Comparison of ENCODE assay signal across 12 mouse cellular contexts in the genomic region with DNA sequence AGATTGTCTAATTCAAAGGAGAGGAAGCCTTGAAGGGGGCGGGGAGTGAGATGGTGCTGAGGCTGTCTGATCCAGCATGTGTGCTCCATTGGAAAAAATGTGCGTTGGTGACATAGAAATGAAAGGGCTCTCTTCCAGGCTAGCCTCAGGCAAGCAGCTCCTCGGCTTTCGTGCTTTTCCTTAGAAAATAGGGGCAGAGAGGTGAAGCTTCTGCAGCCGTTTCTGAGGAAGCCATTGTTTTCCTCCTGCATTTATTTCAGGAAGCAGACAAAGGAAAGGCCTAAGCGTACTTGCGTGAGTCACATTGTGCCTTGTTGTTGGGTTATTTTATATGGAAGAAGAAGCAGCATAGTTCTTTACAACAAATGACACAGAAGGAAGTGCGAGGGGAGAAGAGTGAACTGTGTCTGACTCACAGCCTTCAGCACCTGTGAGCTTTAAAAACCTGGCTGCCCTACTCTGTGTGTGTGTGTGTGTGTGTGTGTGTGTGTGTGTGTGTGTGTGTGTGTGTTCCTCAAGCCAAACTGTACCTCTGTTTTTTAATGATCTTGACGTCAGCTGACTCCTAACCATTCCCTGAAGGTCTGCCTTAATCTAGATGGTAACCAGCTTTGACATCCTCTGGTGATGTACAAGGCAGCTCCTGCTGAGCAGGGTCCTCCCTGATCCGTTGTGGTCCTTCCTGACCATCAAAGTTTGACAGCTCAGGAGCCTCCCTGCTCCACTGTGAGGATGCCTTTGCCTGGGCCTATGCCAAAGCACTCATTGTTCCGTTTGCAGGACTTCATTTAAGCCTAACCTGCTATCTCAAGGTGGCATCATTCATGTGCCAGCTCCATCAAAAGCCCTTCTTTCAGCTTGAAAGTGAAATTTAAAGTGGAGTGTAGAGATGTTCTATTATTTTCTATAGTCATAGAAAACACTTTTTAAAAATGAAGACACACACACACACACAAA.
A peak's percentile ranks its signal among the peaks of the same experiment; 100 is the strongest.
DNase-seq lines count a peak whose midpoint lies in the region; ATAC-seq and TF ChIP-seq lines count a peak whose summit lies in the region.
"Had no signal": no experiment of that assay in that cellular context is flagged by ENCODE, and none has a peak within 500 bp of the region (broad histone marks: within the 10 kb centered on the region; RNA-seq: fewer than 3 reads in every experiment).

No protein-coding gene starts in this region.

- no peaks in the 10 kb centered on the region for H3K27me3 ChIP-seq in lung, postnatal 0 days (replicated peaks; ENCODE audit: insufficient read depth, low read length)
- H3K27me3 ChIP-seq in hindbrain, embryonic 12.5 days: no peaks in the 10 kb centered on the region
- H3K27me3 ChIP-seq: lung, embryonic 15.5 days had no signal

- ATAC-seq in lung, postnatal 0 days: no peak; the same call in 1 of the 2 replicates
- peak; percentile 46; the same call in 1 of the 2 replicates for ATAC-seq in hindbrain, embryonic 12.5 days (ENCODE audit: low FRiP score)

- TF ChIP-seq POLR2A in olfactory bulb, adult 2 months (IDR thresholded peaks at IDR 0.05; ENCODE audit: insufficient read depth, low read depth, low read length): no peak

- H3K9me3 ChIP-seq in lung, postnatal 0 days (ENCODE audit: low read length): no peaks in the 10 kb centered on the region
- no peaks in the 10 kb centered on the region; the same call in 1 of the 2 replicates for H3K9me3 ChIP-seq in hindbrain, embryonic 12.5 days (replicated peaks)
- H3K9me3 ChIP-seq: lung, embryonic 15.5 days had no signal

- peak; percentile 10 for DNase-seq in lung, postnatal 0 days (ENCODE audit: low spot score)
- no peak for DNase-seq in lung, postnatal 36 days
- peak; percentile 43 for DNase-seq in embryo, embryonic 11 days
- DNase-seq in spleen, postnatal 4 days (ENCODE audit: low spot score in 2 of 2): no peak
- DNase-seq in layer of hippocampus, adult 9-11 months: no peak
- DNase-seq in natural killer cell, adult 2 months (ENCODE audit: low spot score in 2 of 2): no peak
- DNase-seq: gastrocnemius, adult 2 months; heart, postnatal 14 days; thymus, postnatal 25 days had no signal

- no peak overlapping the region for H3K27ac ChIP-seq in lung, postnatal 0 days (ENCODE audit: low read length)
- peak overlapping the region; percentile 73 for H3K27ac ChIP-seq in hindbrain, embryonic 12.5 days
- H3K27ac ChIP-seq in olfactory bulb, adult 2 months (ENCODE audit: insufficient read depth, low read depth, low read length): peak overlapping the region; percentile 90
- H3K27ac ChIP-seq: gastrocnemius, adult 2 months; lung, embryonic 15.5 days had no signal

- H3K4me3 ChIP-seq in lung, postnatal 0 days (ENCODE audit: low read depth, low read length): no peak overlapping the region
- H3K4me3 ChIP-seq in hindbrain, embryonic 12.5 days: no peak overlapping the region
- H3K4me3 ChIP-seq in olfactory bulb, adult 2 months (ENCODE audit: insufficient read depth, low read depth, low read length): no peak overlapping the region
- H3K4me3 ChIP-seq: gastrocnemius, adult 2 months; lung, embryonic 15.5 days had no signal

- no peaks in the 10 kb centered on the region for H3K36me3 ChIP-seq in lung, postnatal 0 days (ENCODE audit: insufficient read depth, low read length)
- no peaks in the 10 kb centered on the region for H3K36me3 ChIP-seq in hindbrain, embryonic 12.5 days
- H3K36me3 ChIP-seq: lung, embryonic 15.5 days had no signal

- no peaks in the 10 kb centered on the region for H3K4me1 ChIP-seq in lung, postnatal 0 days (ENCODE audit: insufficient read depth, low read depth, low read length)
- H3K4me1 ChIP-seq in hindbrain, embryonic 12.5 days: peaks cover 9% of the 10 kb centered on the region
- peaks cover 14% of the 10 kb centered on the region for H3K4me1 ChIP-seq in olfactory bulb, adult 2 months (ENCODE audit: control insufficient read depth, insufficient read depth, low read length)
- H3K4me1 ChIP-seq: lung, embryonic 15.5 days had no signal

- no peak overlapping the region for H3K9ac ChIP-seq in lung, postnatal 0 days (replicated peaks; ENCODE audit: low read depth)
- no peak overlapping the region for H3K9ac ChIP-seq in hindbrain, embryonic 12.5 days
- H3K9ac ChIP-seq: lung, embryonic 15.5 days had no signal

- 55% methylated on average over 11 of the region's 11 CpGs for WGBS in lung, postnatal 0 days
- 25% methylated on average over 11 of the region's 11 CpGs for WGBS in hindbrain, embryonic 12.5 days
- 14% methylated on average over 11 of the region's 11 CpGs for WGBS in olfactory bulb, adult 2 months

- no peak for TF ChIP-seq EP300 in lung, postnatal 0 days (IDR thresholded peaks at IDR 0.05)

- TF ChIP-seq CTCF in lung, postnatal 0 days (IDR thresholded peaks at IDR 0.05): no peak
- TF ChIP-seq CTCF in olfactory bulb, adult 2 months (IDR thresholded peaks at IDR 0.05; ENCODE audit: insufficient read depth, low read depth, low read length): no peak

- no peak overlapping the region for H3K4me2 ChIP-seq in lung, postnatal 0 days (replicated peaks; ENCODE audit: low read depth, low read length)
- H3K4me2 ChIP-seq in hindbrain, embryonic 12.5 days (replicated peaks): 0 out of 2 replicates have a peak overlapping the region, but pooled peaks have one; percentile 11
- H3K4me2 ChIP-seq: lung, embryonic 15.5 days had no signal

Comparison
In these comparisons a context has a peak if more than half of its experiments do, and no peak if none do; other contexts are left out.
1. DNase-seq: peak in lung, postnatal 0 days (single experiment) and embryo, embryonic 11 days (single experiment); none in lung, postnatal 36 days (single experiment), spleen, postnatal 4 days (0 of 2), layer of hippocampus, adult 9-11 months (single experiment) and natural killer cell, adult 2 months (0 of 2).